Mouse (Mus musculus) limb, embryonic 14.5 days (tissue): ENCODE data around the gene Aim2. TPM values are rescaled to one million over a fixed set of nuclear protein-coding genes. Genes with fewer than 3 reads are reported as not detected.

Source experiments
- ATAC-seq: fragments of 200-750 bp; cut with Nextera tagmentation; 2 replicates; pipeline ENCODE4 v1.8.0; 2017; ENCODE audit warnings: low read depth, moderate number of reproducible peaks, moderate TSS enrichment; ENCODE audit not compliant: low FRiP score
- DNase-seq: peaks from one replicate; pipeline ENCODE4 v3.0.0-alpha.2; 2015; ENCODE audit warnings: low spot score
- H3K27ac ChIP-seq: fragments of 300-500 bp; sonication (generic); replicated peaks from 2 replicates; pipeline ENCODE4 v1.5.1; 2014; ENCODE audit warnings: low read depth, mild to moderate bottlenecking, low read length, moderate library complexity, mixed read lengths
- H3K27me3 ChIP-seq: fragments of 300-500 bp; sonication (generic); 2 replicates; pipeline ENCODE4 v1.6.1; 2014; ENCODE audit warnings: low read length, mixed read lengths; ENCODE audit not compliant: control insufficient read depth, insufficient read depth
- H3K36me3 ChIP-seq: fragments of 300-500 bp; sonication (generic); 2 replicates; pipeline ENCODE4 v1.6.1; 2014; ENCODE audit warnings: mild to moderate bottlenecking, low read length, moderate library complexity, mixed read lengths; ENCODE audit not compliant: control insufficient read depth, insufficient read depth
- H3K4me1 ChIP-seq: fragments of 300-500 bp; sonication (generic); 2 replicates; pipeline ENCODE4 v1.6.1; 2014; ENCODE audit warnings: antibody characterized with exemption, low read length, mixed read lengths; ENCODE audit not compliant: control insufficient read depth, insufficient read depth
- H3K4me2 ChIP-seq: fragments of 300-500 bp; sonication (generic); replicated peaks from 2 replicates; pipeline ENCODE4 v1.6.1; 2014; ENCODE audit warnings: low read depth, mild to moderate bottlenecking, low read length, moderate library complexity; ENCODE audit not compliant: severe bottlenecking
- H3K4me3 ChIP-seq: fragments of 300-500 bp; sonication (generic); replicated peaks from 2 replicates; pipeline ENCODE4 v1.5.1; 2014; ENCODE audit warnings: low read length
- H3K9ac ChIP-seq: fragments of 300-500 bp; sonication (generic); 2 replicates; pipeline ENCODE4 v1.6.1; 2014; ENCODE audit warnings: mild to moderate bottlenecking, low read depth, low read length, moderate library complexity; ENCODE audit not compliant: severe bottlenecking
- H3K9me3 ChIP-seq: fragments of 300-500 bp; sonication (generic); 2 replicates; pipeline ENCODE4 v1.6.1; 2016; ENCODE audit warnings: low read length; ENCODE audit not compliant: control insufficient read depth
- POLR2A ChIP-seq: fragments of 200-500 bp; IDR thresholded peaks from 2 replicates; pipeline ENCODE4 v1.8.0; 2012; ENCODE audit warnings: inconsistent platforms, mild to moderate bottlenecking, moderate library complexity, borderline replicate concordance; ENCODE audit not compliant: insufficient read depth, insufficient read length; ENCODE audit errors: extremely low read depth
- WGBS: fragments of 180-500 bp; shearing (Covaris S2); extraction: QIAGEN DNeasy Blood & Tissue Kit; methylation state at CpG from one replicate; pipeline ENCODE4 v1.1.7; 2014; 5-methylcytosine and 5-hydroxymethylcytosine counted together
- polyA plus RNA-seq, 2 experiments: library from polyadenylated mRNA; depleted of rRNA in 1 of 2; stranded (reverse) in 1 of 2; unstranded in 1 of 2; fragments of >200 nt; fragmentation: Nextera tagmentation in 1 of 2; extraction: Ambion mirVana in 1 of 2; gene quantifications; 2 replicates each; pipeline versions ENCODE4 v1.2.1 to v1.2.3; 2012 to 2014

Aim2 gene
- polyA plus RNA-seq, 2 experiments, result 0.80 to 1.1 TPM

DNA sequence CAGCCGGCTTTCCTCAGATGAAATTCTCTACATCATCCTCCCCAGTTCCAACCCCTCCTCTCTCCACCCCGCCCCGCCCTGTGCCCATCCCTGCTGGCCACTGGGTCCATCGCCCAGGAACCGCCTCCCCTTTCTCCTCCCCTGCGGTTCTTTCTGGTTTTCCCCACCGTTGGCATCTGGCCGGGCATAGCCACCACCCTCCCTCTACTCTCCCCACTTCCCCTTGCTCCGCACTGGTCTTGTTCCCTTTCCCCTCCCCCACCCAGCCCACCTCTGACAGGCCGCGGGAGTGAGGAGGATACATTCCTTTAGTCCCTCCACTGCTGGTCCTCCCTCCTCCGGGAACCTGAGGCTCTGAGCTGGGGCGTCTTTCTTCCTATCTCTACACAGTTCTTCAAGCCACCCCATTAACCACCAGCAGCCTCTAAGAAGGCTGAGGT, 15.3 kb downstream of the Aim2 start:
- no peak overlapping the region for H3K4me3 ChIP-seq
- no peak for TF ChIP-seq POLR2A
- no peaks in the 10 kb centered on the region for H3K9me3 ChIP-seq
- H3K4me1 ChIP-seq, result peaks cover 13% of the 10 kb centered on the region
- no peaks in the 10 kb centered on the region for H3K36me3 ChIP-seq
- no peak for DNase-seq
- ATAC-seq, result no peak
- WGBS, result 1% methylated on average over 13 of the region's 13 CpGs
- H3K4me2 ChIP-seq, result no peak overlapping the region
- peaks cover 39% of the 10 kb centered on the region for H3K27me3 ChIP-seq
- H3K27ac ChIP-seq, result no peak overlapping the region
- H3K9ac ChIP-seq, result no peak overlapping the region

DNA sequence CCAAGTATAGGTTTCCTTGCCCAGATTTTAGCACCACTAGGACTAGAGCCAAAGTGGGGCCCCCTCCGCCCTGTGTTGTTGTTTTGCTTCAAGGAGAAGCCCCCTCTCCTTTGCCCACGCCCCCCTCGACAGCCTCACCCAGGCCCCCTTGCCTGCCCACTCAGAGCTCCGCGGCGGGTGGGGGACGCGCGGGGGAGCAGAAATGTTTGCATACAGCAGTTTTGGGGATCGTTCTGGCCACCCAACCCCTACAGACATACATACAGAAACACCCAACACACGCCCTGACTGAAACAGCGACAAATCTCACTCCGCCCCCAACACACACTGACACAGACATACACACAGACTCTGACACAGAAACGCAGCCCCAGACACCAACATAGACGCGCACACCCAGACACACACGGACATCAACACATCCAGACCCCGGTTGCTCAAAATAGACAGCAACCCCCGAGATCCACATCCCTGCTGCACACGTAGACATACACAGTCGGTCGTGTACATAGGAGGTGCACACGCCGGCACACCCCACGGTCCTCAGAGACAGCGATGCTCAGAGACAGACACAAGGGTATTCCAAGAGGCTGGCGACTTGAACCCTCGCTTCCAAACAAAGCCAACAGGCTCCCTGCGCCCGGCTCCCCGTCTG, 16.1 kb downstream of the Aim2 start:
- Histone ChIP-seq H3K27me3 (peaks cover 39% of the 10 kb centered on the region), H3K27ac (no peak overlapping the region), H3K9ac (peak overlapping the region; percentile 21; the same call in 1 of the 2 replicates), H3K9me3 (no peaks in the 10 kb centered on the region), H3K4me1 (peaks cover 13% of the 10 kb centered on the region), H3K4me2 (peak overlapping the region; percentile 76), H3K4me3 (peak overlapping the region; percentile 43), H3K36me3 (no peaks in the 10 kb centered on the region)
- TF ChIP-seq POLR2A, result no peak
- no peak; the same call in 1 of the 2 replicates for ATAC-seq
- no peak for DNase-seq
- WGBS, result under 1% methylated on average over 26 of the region's 31 CpGs

DNA sequence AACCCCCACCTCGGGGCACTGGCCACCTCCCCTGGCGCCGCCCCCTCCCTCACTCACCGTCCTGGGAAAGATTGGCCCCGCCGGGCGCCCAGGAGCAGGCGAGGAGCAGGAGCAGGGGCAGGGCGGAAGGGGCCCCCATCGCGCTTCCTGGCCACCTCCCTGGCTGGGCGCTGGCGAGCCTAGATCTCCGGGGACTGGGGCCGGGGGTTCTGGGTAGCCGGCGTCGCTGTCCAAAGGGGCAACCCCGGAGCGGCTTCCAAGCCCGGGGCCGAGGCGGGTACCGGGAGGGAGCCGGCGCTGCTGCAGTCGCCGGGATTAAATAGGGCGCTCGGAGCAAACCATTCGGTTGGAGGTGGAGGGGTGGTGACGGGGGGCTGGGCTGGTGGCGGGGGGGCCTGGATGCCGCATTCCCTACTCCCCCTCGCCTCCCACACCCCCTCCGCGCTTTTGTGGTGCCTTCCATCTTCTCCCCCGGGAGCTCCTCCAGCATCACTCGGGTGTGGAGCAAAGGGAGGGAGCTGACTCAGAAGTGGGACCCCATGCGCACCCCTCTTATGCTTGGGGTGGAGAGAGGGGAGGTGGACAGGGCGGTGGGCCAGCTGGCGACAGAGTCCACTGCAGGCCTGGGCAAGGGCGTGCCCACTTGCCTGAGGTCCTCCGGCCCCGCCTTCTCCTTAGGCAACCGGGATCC, 16.8 kb downstream of the Aim2 start, which contains the start of gene Cadm3:
Gene Cadm3 (minus strand): TSS at position 340 of the 691 bp plus-strand sequence.
- Histone ChIP-seq H3K4me2 (peak within 1 kb of the TSS; percentile 76), H3K27ac (no peak within 1 kb of the TSS), H3K9me3 (no peaks in the 10 kb centered on the region), H3K36me3 (no peaks in the 10 kb centered on the region), H3K9ac (peak within 1 kb of the TSS; percentile 21; the same call in 1 of the 2 replicates), H3K4me3 (peak within 1 kb of the TSS; percentile 43), H3K4me1 (peaks cover 13% of the 10 kb centered on the region), H3K27me3 (peaks cover 39% of the 10 kb centered on the region)
- DNase-seq, result no peak
- peak; percentile 30; the same call in 1 of the 2 replicates for ATAC-seq
- WGBS, result under 1% methylated on average over 23 of the region's 46 CpGs
- TF ChIP-seq POLR2A, result no peak

DNA sequence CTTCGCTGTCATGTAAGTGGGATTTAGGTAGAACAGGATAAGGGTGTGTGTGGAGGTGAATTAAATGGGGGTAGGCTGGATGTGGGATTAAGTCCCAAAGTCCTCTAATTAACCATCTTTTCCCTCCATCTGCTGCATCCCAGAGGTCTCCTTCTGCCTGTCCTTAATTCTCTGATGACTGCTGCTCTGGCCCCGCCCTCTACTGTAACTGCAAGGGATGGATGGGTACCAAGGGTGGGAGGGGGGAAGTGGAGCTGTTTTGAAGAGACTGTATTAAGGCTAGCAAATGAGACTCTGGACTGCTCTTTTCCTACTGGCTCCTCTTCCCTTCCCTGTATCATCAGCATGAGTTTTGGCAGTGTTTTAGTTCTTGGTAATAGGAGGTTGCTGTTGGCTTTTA, 18.9 kb downstream of the Aim2 start:
- ATAC-seq (no peak), DNase-seq (no peak)
- H3K4me3 ChIP-seq, result no peak overlapping the region
- no peak for TF ChIP-seq POLR2A
- H3K4me1 ChIP-seq, result peaks cover 13% of the 10 kb centered on the region
- no peak overlapping the region for H3K27ac ChIP-seq
- no peaks in the 10 kb centered on the region for H3K36me3 ChIP-seq
- 62% methylated on average over 2 of the region's 2 CpGs for WGBS
- H3K9ac ChIP-seq, result no peak overlapping the region
- H3K27me3 ChIP-seq, result peaks cover 39% of the 10 kb centered on the region
- no peak overlapping the region for H3K4me2 ChIP-seq
- no peaks in the 10 kb centered on the region for H3K9me3 ChIP-seq

DNA sequence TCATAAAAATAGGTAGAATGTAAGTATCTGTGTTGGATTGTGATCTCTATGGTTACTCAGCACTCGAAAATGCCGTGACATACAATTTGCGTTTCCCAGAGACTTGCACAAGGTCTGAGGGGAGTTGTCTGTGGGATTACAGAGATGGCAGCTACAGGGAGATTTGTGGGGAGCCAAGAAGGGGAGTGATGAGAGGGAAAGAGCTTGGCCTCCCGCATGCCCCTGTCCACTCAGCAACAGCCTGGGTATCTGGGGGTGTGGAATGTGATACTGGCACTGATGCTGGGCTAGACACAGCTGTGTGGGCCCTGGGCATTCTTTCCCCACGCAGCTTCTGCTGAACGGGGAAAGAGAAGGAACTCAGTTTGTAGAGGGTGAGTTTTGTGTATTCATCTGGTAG, 19.8 kb downstream of the Aim2 start:
- Histone ChIP-seq H3K36me3 (no peaks in the 10 kb centered on the region), H3K4me3 (no peak overlapping the region), H3K4me1 (peaks cover 13% of the 10 kb centered on the region), H3K27ac (no peak overlapping the region), H3K9me3 (no peaks in the 10 kb centered on the region), H3K27me3 (peaks cover 37% of the 10 kb centered on the region), H3K4me2 (no peak overlapping the region), H3K9ac (no peak overlapping the region)
- whole genome bisulfite sequencing, result 68% methylated on average over 6 of the region's 6 CpGs
- no peak for ATAC-seq
- TF ChIP-seq POLR2A, result no peak
- no peak for DNase-seq
